Mouse (Mus musculus): ENCODE data around the gene Adrm1. TPM values are rescaled to one million over a fixed set of nuclear protein-coding genes. Genes with fewer than 3 reads are reported as not detected.
A peak's percentile ranks its signal among the peaks of the same experiment; 100 is the strongest.

Adrm1 gene
- polyA plus RNA-seq, 1 experiment from 2014 or later = 134 TPM

DNA sequence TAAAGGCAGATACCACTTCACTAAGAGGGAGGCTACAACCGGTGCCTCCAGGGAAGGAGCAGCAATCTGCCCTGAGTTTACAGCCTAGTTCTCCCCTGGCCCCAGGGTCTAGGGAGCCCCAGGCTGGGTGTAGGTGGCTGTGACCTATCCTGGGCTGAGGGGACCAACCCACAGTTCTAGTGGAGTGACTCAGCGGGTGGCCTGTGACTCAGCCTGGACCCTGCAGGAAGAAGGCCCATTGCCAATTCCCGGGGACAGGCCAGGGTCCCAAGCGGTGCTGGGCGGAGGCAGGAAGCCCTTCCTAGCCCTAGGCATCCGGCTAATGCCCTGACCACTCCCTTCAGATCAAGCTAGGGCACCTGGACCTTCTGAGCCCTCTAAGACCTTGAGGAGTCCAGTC, 44.7 kb downstream of the Adrm1 start:
- no peak overlapping the region for H3K9ac ChIP-seq (replicated peaks; ENCODE audit: low read depth, low read length)
- H3K27ac ChIP-seq (ENCODE audit: low read length) = peak overlapping the region; percentile 52; the same call in 1 of the 2 replicates

GRCm38 (mm10) chr2:180216921-180217320, 45.6 kb downstream of the Adrm1 start:
- Histone ChIP-seq H3K36me3 (ENCODE audit: control insufficient read depth, insufficient read depth, low read length) (peaks cover 4% of the 10 kb centered on the region; the same call in 1 of the 2 replicates), H3K9me3 (ENCODE audit: control insufficient read depth, low read depth, low read length) (no peaks in the 10 kb centered on the region), H3K4me3 (ENCODE audit: low read depth, low read length) (no peak overlapping the region), H3K4me2 (replicated peaks; ENCODE audit: low read depth, low read length) (no peak overlapping the region), H3K4me1 (ENCODE audit: control insufficient read depth, insufficient read depth, low read length) (peaks cover 37% of the 10 kb centered on the region), H3K27ac (ENCODE audit: low read length) (no peak overlapping the region), H3K27me3 (ENCODE audit: control insufficient read depth, insufficient read depth, low read length) (no peaks in the 10 kb centered on the region), H3K9ac (replicated peaks; ENCODE audit: low read depth, low read length) (no peak overlapping the region)
- no peak for ATAC-seq (ENCODE audit: insufficient number of reproducible peaks, insufficient read depth, low FRiP score, low read depth)
- 41% methylated on average over 4 of the region's 5 CpGs for WGBS

More for the DNA sequence above, 44.7 kb downstream of the Adrm1 start:
- Histone ChIP-seq H3K4me2 (replicated peaks; ENCODE audit: low read depth, low read length) (no peak overlapping the region), H3K9me3 (ENCODE audit: control insufficient read depth, low read depth, low read length) (no peaks in the 10 kb centered on the region), H3K4me3 (ENCODE audit: low read depth, low read length) (no peak overlapping the region), H3K4me1 (ENCODE audit: control insufficient read depth, insufficient read depth, low read length) (peaks cover 36% of the 10 kb centered on the region), H3K36me3 (ENCODE audit: control insufficient read depth, insufficient read depth, low read length) (peaks cover 1% of the 10 kb centered on the region; the same call in 1 of the 2 replicates), H3K27me3 (ENCODE audit: control insufficient read depth, insufficient read depth, low read length) (no peaks in the 10 kb centered on the region)
- 0 out of 2 replicates have a peak, but pooled peaks have one; percentile 10 for ATAC-seq (ENCODE audit: insufficient number of reproducible peaks, insufficient read depth, low FRiP score, low read depth)
- 55% methylated on average over 6 of the region's 6 CpGs for WGBS

DNA sequence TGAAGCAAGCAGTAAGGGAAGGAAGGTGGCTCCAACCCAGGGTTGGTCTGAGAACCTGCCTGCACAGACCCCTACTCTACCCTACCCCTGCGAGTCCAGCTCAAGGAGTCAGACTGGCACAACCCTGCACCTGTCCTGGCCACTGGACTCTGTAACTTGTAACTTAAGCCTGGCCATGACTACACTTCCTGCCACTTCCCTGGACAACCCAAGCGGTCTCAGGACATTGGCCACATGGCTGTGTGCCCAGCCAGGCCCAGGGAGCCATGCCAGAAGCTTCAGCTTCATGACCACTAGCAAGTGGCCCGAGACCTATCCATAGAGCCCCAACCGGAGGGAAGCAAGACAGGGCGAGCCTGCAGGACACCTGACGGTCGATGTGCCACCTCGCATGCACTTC, 46.3 kb downstream of the Adrm1 start:
- Histone ChIP-seq H3K27me3 (ENCODE audit: control insufficient read depth, insufficient read depth, low read length) (no peaks in the 10 kb centered on the region), H3K36me3 (ENCODE audit: control insufficient read depth, insufficient read depth, low read length) (peaks cover 4% of the 10 kb centered on the region; the same call in 1 of the 2 replicates), H3K4me1 (ENCODE audit: control insufficient read depth, insufficient read depth, low read length) (peaks cover 44% of the 10 kb centered on the region), H3K9me3 (ENCODE audit: control insufficient read depth, low read depth, low read length) (no peaks in the 10 kb centered on the region), H3K27ac (ENCODE audit: low read length) (no peak overlapping the region), H3K4me3 (ENCODE audit: low read depth, low read length) (no peak overlapping the region), H3K4me2 (replicated peaks; ENCODE audit: low read depth, low read length) (no peak overlapping the region), H3K9ac (replicated peaks; ENCODE audit: low read depth, low read length) (no peak overlapping the region)
- ATAC-seq (ENCODE audit: insufficient number of reproducible peaks, insufficient read depth, low FRiP score, low read depth) = no peak
- WGBS = 87% methylated on average over 8 of the region's 8 CpGs

DNA sequence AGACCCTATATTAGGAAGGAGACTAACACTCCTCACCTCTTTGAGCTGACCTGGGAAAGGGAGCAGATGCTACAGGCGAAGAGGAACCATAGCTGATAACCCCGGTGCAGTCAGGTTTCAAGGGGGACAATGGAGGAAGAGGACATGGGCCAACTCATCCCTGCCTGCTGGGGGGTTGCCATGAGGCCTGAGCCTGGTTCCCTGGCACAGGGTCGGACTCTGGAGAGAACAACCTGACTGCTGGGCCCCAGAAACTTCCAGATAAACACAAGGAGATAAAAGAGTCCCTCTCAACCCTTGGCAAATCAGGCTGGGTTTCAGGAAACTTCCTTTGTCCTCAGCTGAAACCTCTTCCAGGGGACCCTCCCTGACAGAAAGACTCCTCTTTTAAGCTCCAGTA, 47.0 kb downstream of the Adrm1 start:
- H3K4me2 ChIP-seq (replicated peaks; ENCODE audit: low read depth, low read length) = no peak overlapping the region
- H3K4me1 ChIP-seq (ENCODE audit: control insufficient read depth, insufficient read depth, low read length) = peaks cover 50% of the 10 kb centered on the region
- H3K4me3 ChIP-seq (ENCODE audit: low read depth, low read length) = no peak overlapping the region
- no peaks in the 10 kb centered on the region for H3K9me3 ChIP-seq (ENCODE audit: control insufficient read depth, low read depth, low read length)
- 62% methylated on average over 3 of the region's 3 CpGs for WGBS
- peaks cover 4% of the 10 kb centered on the region; the same call in 1 of the 2 replicates for H3K36me3 ChIP-seq (ENCODE audit: control insufficient read depth, insufficient read depth, low read length)
- H3K27ac ChIP-seq (ENCODE audit: low read length) = no peak overlapping the region; the same call in 1 of the 2 replicates
- no peak overlapping the region for H3K9ac ChIP-seq (replicated peaks; ENCODE audit: low read depth, low read length)
- ATAC-seq (ENCODE audit: insufficient number of reproducible peaks, insufficient read depth, low FRiP score, low read depth) = no peak
- no peaks in the 10 kb centered on the region for H3K27me3 ChIP-seq (ENCODE audit: control insufficient read depth, insufficient read depth, low read length)

GRCm38 (mm10) chr2:180218677-180219076, 47.4 kb downstream of the Adrm1 start:
- H3K36me3 ChIP-seq (ENCODE audit: control insufficient read depth, insufficient read depth, low read length) = peaks cover 4% of the 10 kb centered on the region; the same call in 1 of the 2 replicates
- H3K4me3 ChIP-seq (ENCODE audit: low read depth, low read length) = no peak overlapping the region
- H3K4me2 ChIP-seq (replicated peaks; ENCODE audit: low read depth, low read length) = no peak overlapping the region
- H3K9ac ChIP-seq (replicated peaks; ENCODE audit: low read depth, low read length) = no peak overlapping the region
- H3K9me3 ChIP-seq (ENCODE audit: control insufficient read depth, low read depth, low read length) = no peaks in the 10 kb centered on the region
- H3K4me1 ChIP-seq (ENCODE audit: control insufficient read depth, insufficient read depth, low read length) = peaks cover 53% of the 10 kb centered on the region
- no peaks in the 10 kb centered on the region for H3K27me3 ChIP-seq (ENCODE audit: control insufficient read depth, insufficient read depth, low read length)
- no peak for ATAC-seq (ENCODE audit: insufficient number of reproducible peaks, insufficient read depth, low FRiP score, low read depth)
- H3K27ac ChIP-seq (ENCODE audit: low read length) = peak overlapping the region; percentile 18; the same call in 1 of the 2 replicates
- WGBS = 52% methylated on average over 5 of the region's 5 CpGs

- peak overlapping the region; percentile 18; the same call in 1 of the 2 replicates for H3K27ac ChIP-seq (ENCODE audit: low read length)
- no peak for ATAC-seq (ENCODE audit: insufficient number of reproducible peaks, insufficient read depth, low FRiP score, low read depth)
- H3K4me2 ChIP-seq (replicated peaks; ENCODE audit: low read depth, low read length) = no peak overlapping the region
- peaks cover 52% of the 10 kb centered on the region for H3K4me1 ChIP-seq (ENCODE audit: control insufficient read depth, insufficient read depth, low read length)
- H3K9ac ChIP-seq (replicated peaks; ENCODE audit: low read depth, low read length) = no peak overlapping the region
- peaks cover 4% of the 10 kb centered on the region; the same call in 1 of the 2 replicates for H3K36me3 ChIP-seq (ENCODE audit: control insufficient read depth, insufficient read depth, low read length)
- no peaks in the 10 kb centered on the region for H3K27me3 ChIP-seq (ENCODE audit: control insufficient read depth, insufficient read depth, low read length)
- WGBS = 80% methylated on average over 15 of the region's 15 CpGs
- H3K4me3 ChIP-seq (ENCODE audit: low read depth, low read length) = no peak overlapping the region
- H3K9me3 ChIP-seq (ENCODE audit: control insufficient read depth, low read depth, low read length) = no peaks in the 10 kb centered on the region
These were observed 48.1 kb downstream of the Adrm1 start for GRCm38 (mm10) chr2:180219145-180219943.

DNA sequence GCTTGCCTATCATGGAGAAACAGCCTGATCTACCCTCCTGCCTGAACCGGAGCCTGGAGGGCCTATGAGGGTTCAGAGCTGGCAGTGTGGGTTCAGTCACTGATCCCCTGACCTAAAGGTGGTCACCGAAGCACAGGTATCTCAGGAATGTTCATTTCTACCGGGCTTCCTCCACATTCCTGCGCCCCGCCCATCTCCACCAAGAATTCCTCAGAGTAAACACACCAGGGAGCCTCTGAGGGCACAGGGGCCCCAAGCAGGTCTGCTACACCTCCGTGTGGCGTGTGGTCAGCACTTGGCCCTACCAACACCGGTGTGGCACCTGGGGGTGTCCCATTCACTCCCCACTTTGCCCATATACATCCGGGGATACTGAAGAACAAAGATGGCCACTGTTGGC, 48.9 kb downstream of the Adrm1 start:
- ATAC-seq (ENCODE audit: insufficient number of reproducible peaks, insufficient read depth, low FRiP score, low read depth) = no peak
- Histone ChIP-seq H3K4me2 (replicated peaks; ENCODE audit: low read depth, low read length) (no peak overlapping the region), H3K27ac (ENCODE audit: low read length) (no peak overlapping the region; the same call in 1 of the 2 replicates), H3K4me3 (ENCODE audit: low read depth, low read length) (no peak overlapping the region), H3K9ac (replicated peaks; ENCODE audit: low read depth, low read length) (no peak overlapping the region), H3K4me1 (ENCODE audit: control insufficient read depth, insufficient read depth, low read length) (peaks cover 48% of the 10 kb centered on the region), H3K27me3 (ENCODE audit: control insufficient read depth, insufficient read depth, low read length) (no peaks in the 10 kb centered on the region), H3K9me3 (ENCODE audit: control insufficient read depth, low read depth, low read length) (no peaks in the 10 kb centered on the region), H3K36me3 (ENCODE audit: control insufficient read depth, insufficient read depth, low read length) (peaks cover 4% of the 10 kb centered on the region; the same call in 1 of the 2 replicates)
- 31% methylated on average over 9 of the region's 9 CpGs for WGBS

GRCm38 (mm10) chr2:180221051-180221450, 49.8 kb downstream of the Adrm1 start:
- Histone ChIP-seq H3K9ac (replicated peaks; ENCODE audit: low read depth, low read length) (no peak overlapping the region), H3K27me3 (ENCODE audit: control insufficient read depth, insufficient read depth, low read length) (no peaks in the 10 kb centered on the region), H3K4me3 (ENCODE audit: low read depth, low read length) (no peak overlapping the region), H3K4me1 (ENCODE audit: control insufficient read depth, insufficient read depth, low read length) (peaks cover 44% of the 10 kb centered on the region), H3K36me3 (ENCODE audit: control insufficient read depth, insufficient read depth, low read length) (peaks cover 4% of the 10 kb centered on the region; the same call in 1 of the 2 replicates), H3K9me3 (ENCODE audit: control insufficient read depth, low read depth, low read length) (no peaks in the 10 kb centered on the region), H3K4me2 (replicated peaks; ENCODE audit: low read depth, low read length) (no peak overlapping the region), H3K27ac (ENCODE audit: low read length) (no peak overlapping the region)
- WGBS = 87% methylated on average over 9 of the region's 9 CpGs
- no peak for ATAC-seq (ENCODE audit: insufficient number of reproducible peaks, insufficient read depth, low FRiP score, low read depth)

Measured in stomach, embryonic 14.5 days (tissue).